Mouse (Mus musculus): Measurements from ENCODE around the gene Pde11a. TPM values are rescaled to one million over a fixed set of nuclear protein-coding genes. Genes with fewer than 3 reads are reported as not detected.

Gene Pde11a
- total and polyA plus RNA-seq, 2 experiments, result not detected

- Histone ChIP-seq H3K27me3 (ENCODE audit: control insufficient read depth, insufficient read depth, low read length) (peaks cover 2% of the 10 kb centered on the region; the same call in 1 of the 2 replicates), H3K36me3 (ENCODE audit: control insufficient read depth, insufficient read depth, low read length) (no peaks in the 10 kb centered on the region), H3K4me1 (ENCODE audit: control insufficient read depth, insufficient read depth, low read length) (no peaks in the 10 kb centered on the region), H3K4me3 (ENCODE audit: insufficient read depth, low read depth, low read length) (no peak overlapping the region), H3K27ac (replicated peaks; ENCODE audit: insufficient read depth, low read depth, low read length) (no peak overlapping the region), H3K9ac (ENCODE audit: low read depth, low read length) (no peak overlapping the region), H3K79me2 (ENCODE audit: control insufficient read depth, insufficient read depth, low read length) (no peaks in the 10 kb centered on the region)
- WGBS, result 91% methylated on average over 4 of the region's 4 CpGs
- DNase-seq (ENCODE audit: extremely low read depth, low read depth, low spot score), result no peak
- TF ChIP-seq POLR2A (IDR thresholded peaks at IDR 0.05; ENCODE audit: extremely low read depth, insufficient read depth, low read length), result no peak
- no peak for TF ChIP-seq CTCF (IDR thresholded peaks at IDR 0.05; ENCODE audit: low read depth, low read length)
Observed at GRCm38 (mm10) chr2:76076047-76076446, 262.5 kb downstream of the Pde11a start.

GRCm38 (mm10) chr2:76073079-76073478 is 265.5 kb downstream of the Pde11a start:
- Histone ChIP-seq H3K9ac (ENCODE audit: low read depth, low read length) (no peak overlapping the region), H3K27ac (replicated peaks; ENCODE audit: insufficient read depth, low read depth, low read length) (no peak overlapping the region), H3K36me3 (ENCODE audit: control insufficient read depth, insufficient read depth, low read length) (no peaks in the 10 kb centered on the region), H3K27me3 (ENCODE audit: control insufficient read depth, insufficient read depth, low read length) (peaks cover 2% of the 10 kb centered on the region; the same call in 1 of the 2 replicates), H3K4me1 (ENCODE audit: control insufficient read depth, insufficient read depth, low read length) (peaks cover 6% of the 10 kb centered on the region), H3K4me3 (ENCODE audit: insufficient read depth, low read depth, low read length) (no peak overlapping the region), H3K79me2 (ENCODE audit: control insufficient read depth, insufficient read depth, low read length) (no peaks in the 10 kb centered on the region)
- DNase-seq (ENCODE audit: extremely low read depth, low read depth, low spot score), result no peak
- TF ChIP-seq POLR2A (IDR thresholded peaks at IDR 0.05; ENCODE audit: extremely low read depth, insufficient read depth, low read length) (no peak), CTCF (IDR thresholded peaks at IDR 0.05; ENCODE audit: low read depth, low read length) (no peak)
- WGBS, result 67% methylated on average over 6 of the region's 6 CpGs

GRCm38 (mm10) chr2:76070432-76071306 is 267.9 kb downstream of the Pde11a start:
- peak overlapping the region; percentile 7; the same call in 1 of the 2 replicates for H3K9ac ChIP-seq (ENCODE audit: low read depth, low read length)

DNA sequence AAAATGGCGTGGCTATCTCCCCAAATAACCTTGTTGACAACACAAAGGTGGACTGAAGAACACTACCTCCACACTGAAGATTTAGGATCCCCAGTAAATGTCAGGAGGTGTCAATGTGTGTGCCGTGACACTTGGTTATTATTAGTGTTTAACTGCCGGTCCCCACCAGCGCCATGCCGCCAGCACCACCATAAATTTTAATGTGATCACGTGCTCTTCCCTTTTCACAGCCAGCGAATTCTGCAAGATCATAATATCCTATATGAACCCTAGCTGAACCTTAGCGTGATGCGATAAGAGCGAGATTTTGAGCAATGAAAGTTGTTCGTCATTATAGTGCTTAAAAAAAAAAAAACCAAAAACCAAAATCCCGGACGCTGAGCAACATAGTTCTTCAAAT is 269.3 kb downstream of the Pde11a start:
- WGBS, result 72% methylated on average over 13 of the region's 13 CpGs
- no peak for TF ChIP-seq CTCF (IDR thresholded peaks at IDR 0.05; ENCODE audit: low read depth, low read length)
- TF ChIP-seq POLR2A (IDR thresholded peaks at IDR 0.05; ENCODE audit: extremely low read depth, insufficient read depth, low read length), result no peak
- Histone ChIP-seq H3K79me2 (ENCODE audit: control insufficient read depth, insufficient read depth, low read length) (no peaks in the 10 kb centered on the region), H3K4me3 (ENCODE audit: insufficient read depth, low read depth, low read length) (no peak overlapping the region), H3K27ac (replicated peaks; ENCODE audit: insufficient read depth, low read depth, low read length) (no peak overlapping the region), H3K36me3 (ENCODE audit: control insufficient read depth, insufficient read depth, low read length) (no peaks in the 10 kb centered on the region), H3K27me3 (ENCODE audit: control insufficient read depth, insufficient read depth, low read length) (peaks cover 2% of the 10 kb centered on the region; the same call in 1 of the 2 replicates), H3K4me1 (ENCODE audit: control insufficient read depth, insufficient read depth, low read length) (peaks cover 6% of the 10 kb centered on the region), H3K9ac (ENCODE audit: low read depth, low read length) (no peak overlapping the region)
- DNase-seq (ENCODE audit: extremely low read depth, low read depth, low spot score), result no peak

More at GRCm38 (mm10) chr2:76070432-76071306, 267.9 kb downstream of the Pde11a start:
- TF ChIP-seq CTCF (IDR thresholded peaks at IDR 0.05; ENCODE audit: low read depth, low read length) (peak; percentile 62), POLR2A (IDR thresholded peaks at IDR 0.05; ENCODE audit: extremely low read depth, insufficient read depth, low read length) (no peak)
- DNase-seq (ENCODE audit: extremely low read depth, low read depth, low spot score), result peak; percentile 65
- H3K27ac ChIP-seq (replicated peaks; ENCODE audit: insufficient read depth, low read depth, low read length), result no peak overlapping the region
- no peaks in the 10 kb centered on the region for H3K36me3 ChIP-seq (ENCODE audit: control insufficient read depth, insufficient read depth, low read length)
- no peaks in the 10 kb centered on the region for H3K79me2 ChIP-seq (ENCODE audit: control insufficient read depth, insufficient read depth, low read length)
- WGBS, result 3% methylated on average over 19 of the region's 19 CpGs
- H3K4me3 ChIP-seq (ENCODE audit: insufficient read depth, low read depth, low read length), result peak overlapping the region; percentile 1
- H3K4me1 ChIP-seq (ENCODE audit: control insufficient read depth, insufficient read depth, low read length), result peaks cover 6% of the 10 kb centered on the region
- H3K27me3 ChIP-seq (ENCODE audit: control insufficient read depth, insufficient read depth, low read length), result peaks cover 2% of the 10 kb centered on the region; the same call in 1 of the 2 replicates

GRCm38 (mm10) chr2:76068155-76068554 is 270.4 kb downstream of the Pde11a start:
- Histone ChIP-seq H3K27ac (replicated peaks; ENCODE audit: insufficient read depth, low read depth, low read length) (no peak overlapping the region), H3K79me2 (ENCODE audit: control insufficient read depth, insufficient read depth, low read length) (no peaks in the 10 kb centered on the region), H3K4me3 (ENCODE audit: insufficient read depth, low read depth, low read length) (no peak overlapping the region), H3K36me3 (ENCODE audit: control insufficient read depth, insufficient read depth, low read length) (no peaks in the 10 kb centered on the region), H3K9ac (ENCODE audit: low read depth, low read length) (no peak overlapping the region), H3K27me3 (ENCODE audit: control insufficient read depth, insufficient read depth, low read length) (peaks cover 2% of the 10 kb centered on the region; the same call in 1 of the 2 replicates), H3K4me1 (ENCODE audit: control insufficient read depth, insufficient read depth, low read length) (peaks cover 6% of the 10 kb centered on the region)
- WGBS, result 92% methylated on average over 10 of the region's 10 CpGs
- no peak for DNase-seq (ENCODE audit: extremely low read depth, low read depth, low spot score)
- TF ChIP-seq CTCF (IDR thresholded peaks at IDR 0.05; ENCODE audit: low read depth, low read length) (no peak), POLR2A (IDR thresholded peaks at IDR 0.05; ENCODE audit: extremely low read depth, insufficient read depth, low read length) (no peak)

GRCm38 (mm10) chr2:76067144-76067543 is 271.4 kb downstream of the Pde11a start:
- Histone ChIP-seq H3K4me3 (ENCODE audit: insufficient read depth, low read depth, low read length) (no peak overlapping the region), H3K36me3 (ENCODE audit: control insufficient read depth, insufficient read depth, low read length) (no peaks in the 10 kb centered on the region), H3K79me2 (ENCODE audit: control insufficient read depth, insufficient read depth, low read length) (no peaks in the 10 kb centered on the region), H3K9ac (ENCODE audit: low read depth, low read length) (no peak overlapping the region), H3K27ac (replicated peaks; ENCODE audit: insufficient read depth, low read depth, low read length) (no peak overlapping the region), H3K4me1 (ENCODE audit: control insufficient read depth, insufficient read depth, low read length) (peaks cover 6% of the 10 kb centered on the region), H3K27me3 (ENCODE audit: control insufficient read depth, insufficient read depth, low read length) (peaks cover 2% of the 10 kb centered on the region; the same call in 1 of the 2 replicates)
- 58% methylated on average over 4 of the region's 4 CpGs for WGBS
- TF ChIP-seq POLR2A (IDR thresholded peaks at IDR 0.05; ENCODE audit: extremely low read depth, insufficient read depth, low read length), result no peak
- TF ChIP-seq CTCF (IDR thresholded peaks at IDR 0.05; ENCODE audit: low read depth, low read length), result no peak
- no peak for DNase-seq (ENCODE audit: extremely low read depth, low read depth, low spot score)
